Mouse (Mus musculus): ENCODE data around the gene Wwc2.

DNA sequence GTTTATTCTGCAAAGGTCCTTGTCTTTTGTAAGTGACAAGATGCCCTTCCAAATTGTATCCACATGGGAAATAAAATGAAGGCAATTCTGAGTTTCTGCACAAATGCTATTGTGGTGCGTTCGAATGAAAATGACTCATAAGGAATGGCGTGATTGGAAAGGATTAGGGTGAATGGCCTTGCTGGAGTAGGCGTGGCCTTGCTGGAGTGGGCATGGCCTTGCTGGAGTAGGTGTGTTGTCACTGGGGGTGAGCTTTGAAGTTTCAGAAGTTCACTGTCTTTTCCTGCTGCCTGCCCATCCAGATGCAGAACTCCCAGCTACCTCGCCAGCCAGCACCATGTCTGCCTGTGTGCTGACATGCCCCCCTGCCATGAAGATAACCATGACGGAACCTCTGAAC, 23.7 kb upstream of the Wwc2 start:
- TF ChIP-seq EP300 (IDR thresholded peaks at IDR 0.05; ENCODE audit: low read depth) (no peak), CTCF (IDR thresholded peaks at IDR 0.05; ENCODE audit: low read depth) (no peak)

Data from liver, postnatal 0 days (tissue).